Mouse (Mus musculus): ENCODE measurements at regions not wholly inside any gene's neighbourhood (a gene's known extent, or its start where the extent isn't known, plus 50 kb on each side); places are given as distances from the start of the nearest gene placed in this dataset.

DNA sequence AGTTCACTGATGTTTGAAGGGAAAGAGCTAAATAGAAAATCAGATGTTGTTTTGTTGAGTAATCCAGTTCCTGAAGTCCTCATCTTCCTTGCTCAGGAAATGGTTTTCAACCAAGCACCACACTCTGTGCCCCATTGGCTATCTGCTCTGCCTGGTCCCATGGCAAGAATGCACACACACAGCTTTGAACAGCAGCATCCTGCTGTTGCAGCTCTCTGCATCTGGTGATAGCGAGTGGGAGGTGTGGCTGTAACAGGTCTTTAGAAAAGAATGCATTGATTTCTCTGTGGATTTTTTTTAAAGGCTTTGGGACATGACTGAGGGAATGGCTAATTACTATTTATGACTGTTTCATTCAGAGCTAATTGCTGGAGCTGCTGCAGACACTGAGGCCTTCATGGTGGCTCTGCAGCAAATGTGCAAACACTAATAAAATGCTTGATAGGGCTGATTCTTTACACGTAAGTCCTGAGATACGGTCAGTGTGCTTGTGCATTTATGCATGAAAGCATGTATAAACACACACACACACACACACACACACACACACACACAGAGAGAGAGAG is 459.1 kb upstream of the Nrsn1 start:
- WGBS, result 14% methylated on average over 3 of the region's 3 CpGs
- peak; percentile 77; the same call in 1 of the 2 replicates for ATAC-seq (ENCODE audit: low read depth)

GRCm38 (mm10) chr13:25727504-25728095 is 457.3 kb upstream of the Nrsn1 start:
- Histone ChIP-seq H3K27me3 (peaks cover 3% of the 10 kb centered on the region; the same call in 1 of the 2 replicates), H3K9me3 (no peaks in the 10 kb centered on the region)
- 23% methylated on average over 1 of the region's 1 CpGs for WGBS

More for the DNA sequence above, 459.1 kb upstream of the Nrsn1 start:
- H3K4me3 ChIP-seq, result no peak overlapping the region
- peak overlapping the region; percentile 47 for H3K27ac ChIP-seq (replicated peaks)
- no peaks in the 10 kb centered on the region for H3K9me3 ChIP-seq
- no peak overlapping the region for H3K4me2 ChIP-seq
- H3K27me3 ChIP-seq, result peaks cover 3% of the 10 kb centered on the region; the same call in 1 of the 2 replicates
- H3K36me3 ChIP-seq, result no peaks in the 10 kb centered on the region
- no peak overlapping the region for H3K9ac ChIP-seq
- H3K4me1 ChIP-seq (replicated peaks), result peaks cover 30% of the 10 kb centered on the region

DNA sequence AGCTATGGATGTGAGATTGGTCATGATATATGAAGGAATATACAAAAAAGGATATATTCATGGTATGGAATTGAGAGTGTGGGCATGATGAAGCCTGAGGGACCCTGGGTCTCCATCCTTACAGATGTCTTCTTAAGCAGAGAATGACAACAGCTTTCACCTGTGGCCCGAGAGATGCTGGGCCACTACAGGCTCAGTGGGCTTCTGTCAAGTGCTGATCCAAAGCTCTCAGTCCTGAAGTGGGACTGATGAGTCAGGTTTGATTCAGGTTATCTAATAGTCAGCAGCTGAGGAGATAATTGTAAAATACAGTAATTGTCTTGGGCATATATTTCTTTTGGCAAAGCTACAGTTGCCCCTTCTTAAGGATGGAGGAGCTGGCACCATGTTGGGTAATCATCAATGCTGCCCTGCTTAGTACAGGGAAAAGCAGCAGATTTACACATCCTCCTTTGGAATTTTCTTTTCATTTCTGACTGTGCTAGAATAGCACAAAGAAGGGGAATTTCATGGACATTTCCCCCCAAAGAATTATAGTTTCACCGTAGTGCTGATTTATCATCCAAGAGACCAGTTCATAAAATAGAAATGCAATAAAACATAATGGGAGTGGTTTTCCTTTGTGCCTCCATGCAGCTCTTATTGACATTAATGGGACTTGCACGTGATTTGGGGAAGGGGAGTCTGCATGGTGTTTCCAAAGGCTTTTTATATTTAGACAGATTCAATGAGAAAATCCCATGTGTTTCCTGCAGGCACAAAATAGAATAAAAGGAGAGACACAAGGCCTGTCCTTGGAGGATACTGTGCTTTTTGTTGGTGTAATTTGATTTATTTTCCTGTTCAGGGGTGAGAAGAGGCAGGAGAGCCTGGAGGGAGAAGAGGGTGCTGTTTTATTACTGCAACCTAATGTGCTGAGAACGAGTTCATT is 452.6 kb upstream of the Nrsn1 start:
- Histone ChIP-seq H3K27ac (replicated peaks) (peak overlapping the region; percentile 85), H3K36me3 (no peaks in the 10 kb centered on the region), H3K27me3 (no peaks in the 10 kb centered on the region), H3K4me2 (no peak overlapping the region), H3K9me3 (no peaks in the 10 kb centered on the region), H3K4me3 (no peak overlapping the region), H3K9ac (no peak overlapping the region), H3K4me1 (replicated peaks) (peaks cover 23% of the 10 kb centered on the region)
- peak; percentile 85 for ATAC-seq (ENCODE audit: low read depth)
- 15% methylated on average over 4 of the region's 4 CpGs for WGBS

More at GRCm38 (mm10) chr13:25727504-25728095, 457.3 kb upstream of the Nrsn1 start:
- H3K27ac ChIP-seq (replicated peaks), result 0 out of 2 replicates have a peak overlapping the region, but pooled peaks have one; percentile 13
- H3K9ac ChIP-seq, result no peak overlapping the region
- H3K4me1 ChIP-seq (replicated peaks), result peaks cover 43% of the 10 kb centered on the region
- no peak overlapping the region for H3K4me3 ChIP-seq
- H3K4me2 ChIP-seq, result no peak overlapping the region
- ATAC-seq (ENCODE audit: low read depth), result 0 out of 2 replicates have a peak, but pooled peaks have one; percentile 24
- no peaks in the 10 kb centered on the region for H3K36me3 ChIP-seq

DNA sequence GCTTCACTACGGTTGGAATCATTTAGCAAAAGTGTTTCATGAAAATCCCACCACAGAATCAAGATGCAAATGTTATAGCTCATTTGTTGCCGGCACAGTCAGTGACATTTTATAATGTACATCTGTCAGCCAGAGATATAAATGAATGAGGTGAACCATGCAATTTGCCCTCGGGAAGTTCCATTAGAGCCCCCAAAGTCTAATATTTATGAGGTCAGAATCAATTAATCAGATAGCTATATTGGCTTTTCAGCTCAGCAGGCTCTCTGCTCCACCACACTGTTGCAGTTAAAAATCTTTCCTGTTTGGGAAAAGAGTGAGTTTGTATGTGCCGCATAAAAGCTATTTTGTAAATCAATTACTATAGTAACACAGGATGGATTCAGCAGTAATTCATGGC is 430.7 kb upstream of the Nrsn1 start:
- Histone ChIP-seq H3K36me3 (no peaks in the 10 kb centered on the region), H3K27me3 (no peaks in the 10 kb centered on the region), H3K4me3 (no peak overlapping the region), H3K27ac (replicated peaks) (peak overlapping the region; percentile 2; the same call in 1 of the 2 replicates), H3K9ac (no peak overlapping the region), H3K4me2 (no peak overlapping the region), H3K9me3 (no peaks in the 10 kb centered on the region), H3K4me1 (replicated peaks) (peaks cover 15% of the 10 kb centered on the region)
- peak; percentile 50; the same call in 1 of the 2 replicates for ATAC-seq (ENCODE audit: low read depth)
- 29% methylated on average over 4 of the region's 4 CpGs for whole genome bisulfite sequencing

DNA sequence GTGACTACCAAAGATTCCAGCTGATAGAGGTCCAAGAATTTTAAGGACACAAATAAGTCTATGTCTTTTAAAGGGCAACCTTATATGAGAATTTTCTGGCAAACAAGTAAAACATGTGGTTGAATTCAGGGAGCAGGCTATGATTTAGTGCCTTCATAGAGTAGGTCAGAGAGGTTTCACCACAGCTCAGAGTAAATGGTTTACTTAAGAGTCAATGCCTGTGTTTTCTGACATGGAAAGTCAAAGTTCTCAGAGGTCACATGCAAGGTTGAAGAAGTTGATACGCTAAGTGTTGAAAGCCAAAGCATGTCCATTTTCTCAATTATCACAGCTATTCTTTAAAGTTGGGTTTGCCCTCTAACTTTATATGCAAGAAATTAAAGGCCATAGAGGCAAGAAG is 425.7 kb upstream of the Nrsn1 start:
- Histone ChIP-seq H3K4me3 (no peak overlapping the region), H3K27me3 (no peaks in the 10 kb centered on the region), H3K36me3 (no peaks in the 10 kb centered on the region), H3K27ac (replicated peaks) (no peak overlapping the region), H3K9ac (no peak overlapping the region), H3K4me1 (replicated peaks) (peaks cover 11% of the 10 kb centered on the region), H3K4me2 (no peak overlapping the region), H3K9me3 (no peaks in the 10 kb centered on the region)
- WGBS, result 94% methylated on average over 1 of the region's 1 CpGs
- no peak for ATAC-seq (ENCODE audit: low read depth)

- WGBS, result 77% methylated on average over 14 of the region's 14 CpGs
- Histone ChIP-seq H3K9me3 (no peaks in the 10 kb centered on the region), H3K36me3 (no peaks in the 10 kb centered on the region), H3K4me1 (replicated peaks) (peaks cover 5% of the 10 kb centered on the region), H3K9ac (no peak overlapping the region), H3K27me3 (no peaks in the 10 kb centered on the region), H3K4me2 (no peak overlapping the region), H3K4me3 (no peak overlapping the region), H3K27ac (replicated peaks) (no peak overlapping the region)
- ATAC-seq (ENCODE audit: low read depth), result no peak
Measured at GRCm38 (mm10) chr13:25695017-25695604, 424.8 kb upstream of the Nrsn1 start.

DNA sequence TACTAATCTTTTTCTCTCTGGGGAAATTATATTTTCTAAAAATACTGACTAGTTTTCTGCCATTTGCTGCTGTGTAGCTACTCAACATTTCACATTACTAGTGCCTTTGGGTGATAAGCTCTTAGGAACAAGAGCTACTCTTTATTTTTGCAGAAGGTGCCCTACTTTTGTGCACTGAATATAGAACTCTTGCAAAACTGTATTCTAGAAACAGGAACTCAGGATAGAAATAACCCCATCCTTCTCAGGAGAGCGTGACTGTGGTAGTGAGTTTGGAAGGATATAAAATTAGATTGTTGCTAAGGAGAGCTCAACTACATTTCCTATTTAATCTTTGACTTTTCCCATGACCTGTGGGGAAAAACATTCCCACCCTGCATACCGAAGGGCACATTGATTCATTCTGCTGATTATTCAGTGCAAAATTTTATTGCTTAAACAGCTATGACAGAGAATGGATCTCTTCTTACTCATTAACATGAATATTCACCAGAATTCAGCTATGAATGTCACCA is 408.0 kb upstream of the Nrsn1 start:
- WGBS, result 88% methylated on average over 2 of the region's 2 CpGs
- no peaks in the 10 kb centered on the region for H3K36me3 ChIP-seq
- no peak overlapping the region for H3K4me2 ChIP-seq
- no peak overlapping the region for H3K4me3 ChIP-seq
- H3K4me1 ChIP-seq (replicated peaks), result no peaks in the 10 kb centered on the region
- H3K9me3 ChIP-seq, result no peaks in the 10 kb centered on the region
- ATAC-seq (ENCODE audit: low read depth), result no peak
- H3K27me3 ChIP-seq, result no peaks in the 10 kb centered on the region
- no peak overlapping the region for H3K27ac ChIP-seq (replicated peaks)
- no peak overlapping the region for H3K9ac ChIP-seq

GRCm38 (mm10) chr13:25675208-25675607 is 404.9 kb upstream of the Nrsn1 start:
- Histone ChIP-seq H3K4me2 (no peak overlapping the region), H3K9ac (no peak overlapping the region), H3K4me1 (replicated peaks) (no peaks in the 10 kb centered on the region), H3K9me3 (no peaks in the 10 kb centered on the region), H3K27ac (replicated peaks) (no peak overlapping the region), H3K36me3 (no peaks in the 10 kb centered on the region), H3K27me3 (no peaks in the 10 kb centered on the region), H3K4me3 (no peak overlapping the region)
- ATAC-seq (ENCODE audit: low read depth), result no peak
- 90% methylated on average over 6 of the region's 6 CpGs for WGBS

DNA sequence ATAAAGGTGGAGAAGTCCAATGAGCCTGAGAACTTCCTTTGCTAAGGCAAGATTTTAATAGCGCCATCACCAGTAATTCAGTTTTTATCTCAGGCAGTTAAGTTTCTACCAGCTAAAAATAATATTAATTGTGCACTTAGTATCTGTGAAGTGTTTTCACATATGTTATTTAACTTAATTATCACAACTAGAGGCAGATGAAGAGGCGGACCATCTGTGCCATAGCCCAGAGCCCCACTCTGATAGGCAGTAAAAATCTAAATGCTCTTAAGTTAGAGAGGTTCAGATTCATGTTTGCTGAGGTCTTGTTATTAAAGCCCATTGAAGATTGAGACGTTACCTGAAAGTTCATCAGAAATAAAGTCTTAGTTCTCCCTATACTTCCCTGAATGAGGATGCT is 395.7 kb upstream of the Nrsn1 start:
- H3K27ac ChIP-seq (replicated peaks), result no peak overlapping the region
- H3K4me2 ChIP-seq, result no peak overlapping the region
- no peak overlapping the region for H3K4me3 ChIP-seq
- 88% methylated on average over 3 of the region's 3 CpGs for WGBS
- no peak for ATAC-seq (ENCODE audit: low read depth)
- no peak overlapping the region for H3K9ac ChIP-seq
- H3K4me1 ChIP-seq (replicated peaks), result no peaks in the 10 kb centered on the region
- no peaks in the 10 kb centered on the region for H3K36me3 ChIP-seq
- no peaks in the 10 kb centered on the region for H3K9me3 ChIP-seq
- H3K27me3 ChIP-seq, result no peaks in the 10 kb centered on the region

- no peak overlapping the region for H3K4me3 ChIP-seq
- no peak overlapping the region for H3K9ac ChIP-seq
- ATAC-seq (ENCODE audit: low read depth), result no peak
- WGBS, result 79% methylated on average over 2 of the region's 2 CpGs
- no peaks in the 10 kb centered on the region for H3K9me3 ChIP-seq
- H3K27me3 ChIP-seq, result no peaks in the 10 kb centered on the region
- no peaks in the 10 kb centered on the region for H3K36me3 ChIP-seq
- H3K4me1 ChIP-seq (replicated peaks), result no peaks in the 10 kb centered on the region
- H3K4me2 ChIP-seq, result no peak overlapping the region
- H3K27ac ChIP-seq (replicated peaks), result no peak overlapping the region
Measured at GRCm38 (mm10) chr13:25664963-25665606, 394.8 kb upstream of the Nrsn1 start.

- Histone ChIP-seq H3K9ac (no peak overlapping the region), H3K4me1 (replicated peaks) (no peaks in the 10 kb centered on the region), H3K27ac (replicated peaks) (no peak overlapping the region), H3K4me2 (no peak overlapping the region), H3K9me3 (no peaks in the 10 kb centered on the region), H3K4me3 (no peak overlapping the region), H3K36me3 (no peaks in the 10 kb centered on the region), H3K27me3 (no peaks in the 10 kb centered on the region)
- 90% methylated on average over 1 of the region's 1 CpGs for WGBS
- ATAC-seq (ENCODE audit: low read depth), result no peak
Measured at GRCm38 (mm10) chr13:25648430-25648786, 378.1 kb upstream of the Nrsn1 start.

Data from neural tube, embryonic 13.5 days (tissue).